In genomic region chr11:32236712-32237410, GRCm38 (mm10) we compare ENCODE assay signal across 9 mouse cellular contexts. TPM values are rescaled to one million over a fixed set of nuclear protein-coding genes. Genes with fewer than 3 reads are reported as not detected.
DNase-seq lines count a peak whose midpoint lies in the region; ATAC-seq and TF ChIP-seq lines count a peak whose summit lies in the region.
"Had no signal": no experiment of that assay in that cellular context is flagged by ENCODE, and none has a peak within 500 bp of the region (broad histone marks: within the 10 kb centered on the region; RNA-seq: fewer than 3 reads in every experiment).

No protein-coding gene starts in this region.

- in situ Hi-C loops in CH12.LX (cut with MboI; ENCODE audit: low pct_ligation_motif_present, low pct_unique_long_range_greater_than_20kb, low sequenced_read_pairs): loop anchor here (5.0 to 10.0 kb wide), 2 partner anchors 35 to 52 kb away; partner anchors contain the start of gene Il9r

- 57% methylated on average over 9 of the region's 9 CpGs for WGBS in hindbrain, embryonic 10.5 days
- 62% methylated on average over 9 of the region's 9 CpGs for WGBS in hindbrain, embryonic 12.5 days
- 45% methylated on average over 9 of the region's 9 CpGs for WGBS in forebrain, embryonic 16.5 days
- 64% methylated on average over 9 of the region's 9 CpGs for WGBS in limb, embryonic 11.5 days

- 0 out of 2 replicates have a peak, but pooled peaks cover 4% of the 10 kb centered on the region for H3K4me1 ChIP-seq in hindbrain, embryonic 10.5 days (replicated peaks)
- peaks cover 8% of the 10 kb centered on the region for H3K4me1 ChIP-seq in hindbrain, embryonic 12.5 days
- peaks cover 11 to 25% of the 10 kb centered on the region in 2 experiments for H3K4me1 ChIP-seq in CH12.LX (ENCODE audit: control insufficient read depth in 1 of 2, insufficient read depth in 2 of 2)
- H3K4me1 ChIP-seq in forebrain, embryonic 16.5 days (replicated peaks; ENCODE audit: control insufficient read depth, insufficient read depth, low read length): peaks cover 47% of the 10 kb centered on the region
- H3K4me1 ChIP-seq in limb, embryonic 11.5 days (ENCODE audit: control insufficient read depth, insufficient read depth, low read length): no peaks in the 10 kb centered on the region

- peak; percentile 63 for DNase-seq in hindbrain, embryonic 10.5 days (ENCODE audit: low spot score)
- DNase-seq in CH12.LX (ENCODE audit: extremely low read depth): peak; percentile 65
- peak; percentile 70 for DNase-seq in c-Kit-positive CD71-positive TER-119-positive erythroid progenitor cells, embryonic 14.5 days (ENCODE audit: low spot score)
- DNase-seq in limb, embryonic 11.5 days (ENCODE audit: low spot score): peak; percentile 73
- peak; percentile 51 for DNase-seq in naive thymus-derived CD4-positive, alpha-beta T cell, adult 2 months (ENCODE audit: low read depth)

- no peaks in the 10 kb centered on the region for H3K9me3 ChIP-seq in hindbrain, embryonic 10.5 days
- H3K9me3 ChIP-seq in hindbrain, embryonic 12.5 days (replicated peaks): no peaks in the 10 kb centered on the region
- H3K9me3 ChIP-seq in CH12.LX (replicated peaks; ENCODE audit: low read length): no peaks in the 10 kb centered on the region
- no peaks in the 10 kb centered on the region for H3K9me3 ChIP-seq in forebrain, embryonic 16.5 days (ENCODE audit: control insufficient read depth, low read length)
- H3K9me3 ChIP-seq in limb, embryonic 11.5 days (ENCODE audit: control insufficient read depth, low read length): no peaks in the 10 kb centered on the region

- no peak overlapping the region for H3K4me3 ChIP-seq in hindbrain, embryonic 10.5 days
- H3K4me3 ChIP-seq in hindbrain, embryonic 12.5 days: no peak overlapping the region
- H3K4me3 ChIP-seq in CH12.LX (replicated peaks in 1 of 3; ENCODE audit: low read depth in 2 of 3, low read length in 2 of 3, poor library complexity in 1 of 3): no peak overlapping the region
- H3K4me3 ChIP-seq in forebrain, embryonic 16.5 days (replicated peaks; ENCODE audit: low read length): no peak overlapping the region
- no peak overlapping the region for H3K4me3 ChIP-seq in limb, embryonic 11.5 days (ENCODE audit: low read depth, low read length)

- no peak overlapping the region for H3K4me2 ChIP-seq in hindbrain, embryonic 12.5 days (replicated peaks)
- H3K4me2 ChIP-seq in CH12.LX (ENCODE audit: insufficient read depth, low read depth, poor library complexity, severe bottlenecking): no peak overlapping the region
- H3K4me2 ChIP-seq in forebrain, embryonic 16.5 days (ENCODE audit: low read length): no peak overlapping the region
- H3K4me2 ChIP-seq in limb, embryonic 11.5 days (ENCODE audit: low read depth, severe bottlenecking): no peak overlapping the region

- TF ChIP-seq CTCF in CH12.LX (conservative IDR thresholded peaks at IDR 0.05 in 1 of 2, IDR thresholded peaks at IDR 0.05 in 1 of 2; ENCODE audit: low read depth in 2 of 2, low read length in 2 of 2): peak; percentile 68 to 72; a peak in 3 of 4 replicates

- TF ChIP-seq EP300 in CH12.LX (IDR thresholded peaks at IDR 0.05; ENCODE audit: low read length): no peak

- H3K27ac ChIP-seq in hindbrain, embryonic 10.5 days: no peak overlapping the region
- H3K27ac ChIP-seq in hindbrain, embryonic 12.5 days: no peak overlapping the region
- no peak overlapping the region for H3K27ac ChIP-seq in CH12.LX (ENCODE audit: insufficient read depth, low read depth)
- peak overlapping the region; percentile 64 for H3K27ac ChIP-seq in forebrain, embryonic 16.5 days (ENCODE audit: low read length)
- H3K27ac ChIP-seq in limb, embryonic 11.5 days (replicated peaks; ENCODE audit: low read depth, low read length): no peak overlapping the region

- peak; percentile 28 for TF ChIP-seq RAD21 in CH12.LX (IDR thresholded peaks at IDR 0.05; ENCODE audit: low read depth, low read length)

- ATAC-seq in hindbrain, embryonic 12.5 days (ENCODE audit: low FRiP score): no peak
- no peak for ATAC-seq in forebrain, embryonic 16.5 days
- ATAC-seq in limb, embryonic 11.5 days (ENCODE audit: insufficient number of reproducible peaks, low FRiP score, low TSS enrichment, low read depth): no peak
- ATAC-seq in monocyte, adult 5-6 weeks (replicated peaks; ENCODE audit: insufficient number of reproducible peaks, low FRiP score, low TSS enrichment, poor library complexity, severe bottlenecking): no peak

- no peaks in the 10 kb centered on the region for H3K27me3 ChIP-seq in hindbrain, embryonic 10.5 days (ENCODE audit: insufficient read depth, poor library complexity, severe bottlenecking)
- H3K27me3 ChIP-seq in hindbrain, embryonic 12.5 days: no peaks in the 10 kb centered on the region
- no peaks in the 10 kb centered on the region for H3K27me3 ChIP-seq in CH12.LX (replicated peaks)
- H3K27me3 ChIP-seq in forebrain, embryonic 16.5 days (replicated peaks; ENCODE audit: control insufficient read depth, insufficient read depth, low read length): no peaks in the 10 kb centered on the region
- no peaks in the 10 kb centered on the region for H3K27me3 ChIP-seq in limb, embryonic 11.5 days (ENCODE audit: control insufficient read depth, insufficient read depth, low read length)

- dilution Hi-C loops in CH12.LX (cut with MboI; ENCODE audit: extremely low pct_ligation_motif_present, extremely low pct_unique_long_range_greater_than_20kb, low sequenced_read_pairs): no loop called here

- peaks cover 98% of the 10 kb centered on the region for H3K36me3 ChIP-seq in hindbrain, embryonic 10.5 days
- peaks cover 49% of the 10 kb centered on the region for H3K36me3 ChIP-seq in hindbrain, embryonic 12.5 days
- peaks cover 74 to 93% of the 10 kb centered on the region in 2 experiments for H3K36me3 ChIP-seq in CH12.LX (replicated peaks in 1 of 2; ENCODE audit: control insufficient read depth in 1 of 2, insufficient read depth in 1 of 2, low read length in 1 of 2)
- H3K36me3 ChIP-seq in forebrain, embryonic 16.5 days (ENCODE audit: control insufficient read depth, insufficient read depth): peaks cover 5% of the 10 kb centered on the region
- peaks cover 7% of the 10 kb centered on the region; the same call in 1 of the 2 replicates for H3K36me3 ChIP-seq in limb, embryonic 11.5 days (ENCODE audit: control insufficient read depth, insufficient read depth, low read length)

- H3K9ac ChIP-seq in hindbrain, embryonic 12.5 days: no peak overlapping the region
- H3K9ac ChIP-seq in CH12.LX (ENCODE audit: insufficient read depth, low read depth): no peak overlapping the region
- 0 out of 2 replicates have a peak overlapping the region, but pooled peaks have one; percentile 3 for H3K9ac ChIP-seq in forebrain, embryonic 16.5 days (replicated peaks; ENCODE audit: low read depth, low read length)
- H3K9ac ChIP-seq in limb, embryonic 11.5 days (ENCODE audit: low read length): no peak overlapping the region

- no peaks in the 10 kb centered on the region for H3K79me2 ChIP-seq in CH12.LX (replicated peaks; ENCODE audit: control insufficient read depth, extremely low read depth, insufficient read depth, poor library complexity, severe bottlenecking)

- no peak for TF ChIP-seq POLR2A in CH12.LX (IDR thresholded peaks at IDR 0.05; ENCODE audit: low read depth, low read length)

RNA-seq across cellular contexts. Expression of gene Mpg, which starts 10.6 kb away (rescaled TPM):
- 34.2 and 36.3 TPM in 2 replicates for polyA plus RNA-seq in hindbrain, embryonic 10.5 days (2016; fragmentation: Nextera tagmentation; extraction: Ambion mirVana)
- 30.4 and 32.3 TPM in 2 replicates for polyA plus RNA-seq in hindbrain, embryonic 12.5 days (2016; fragmentation: Nextera tagmentation; extraction: Ambion mirVana)
- 40.3 and 41.9 TPM in 2 replicates for total RNA-seq in CH12.LX (2012; rRNA removed)
- 36.2 and 39.1 TPM in 2 replicates for total RNA-seq in CH12.LX (2014; rRNA removed)
- polyA plus RNA-seq in CH12.LX (2012; ENCODE audit: insufficient read length, low read depth): 39.6 and 41.5 TPM in 2 replicates
- 36.7 and 38.1 TPM in 2 replicates for polyA plus RNA-seq in forebrain, embryonic 16.5 days (2015; fragmentation: Nextera tagmentation; extraction: Ambion mirVana)
- 37.8 and 39.9 TPM in 2 replicates for polyA plus RNA-seq in limb, embryonic 11.5 days (2014; fragmentation: Nextera tagmentation; extraction: Ambion mirVana)
- 6.3 to 14.3 TPM (median 9.1 TPM) in 3 replicates for total RNA-seq in monocyte, adult 5-6 weeks (2017)

RNA-seq across cellular contexts. Expression of gene Rhbdf1, which starts 14.8 kb away (rescaled TPM):
- polyA plus RNA-seq in hindbrain, embryonic 10.5 days (2016; fragmentation: Nextera tagmentation; extraction: Ambion mirVana): 31.3 and 32.9 TPM in 2 replicates
- 32.8 and 33.1 TPM in 2 replicates for polyA plus RNA-seq in hindbrain, embryonic 12.5 days (2016; fragmentation: Nextera tagmentation; extraction: Ambion mirVana)
- 30.1 and 37.6 TPM in 2 replicates for total RNA-seq in CH12.LX (2012; rRNA removed)
- 24.7 TPM in 2 replicates for total RNA-seq in CH12.LX (2014; rRNA removed)
- 27.2 and 34.2 TPM in 2 replicates for polyA plus RNA-seq in CH12.LX (2012; ENCODE audit: insufficient read length, low read depth)
- 21.1 and 23.3 TPM in 2 replicates for polyA plus RNA-seq in forebrain, embryonic 16.5 days (2015; fragmentation: Nextera tagmentation; extraction: Ambion mirVana)
- polyA plus RNA-seq in limb, embryonic 11.5 days (2014; fragmentation: Nextera tagmentation; extraction: Ambion mirVana): 23.0 and 23.1 TPM in 2 replicates
- 0.48 to 2.3 TPM (median 1.9 TPM) in 3 replicates for total RNA-seq in monocyte, adult 5-6 weeks (2017)

RNA-seq across cellular contexts. Expression of gene Nprl3, which starts 30.6 kb away (rescaled TPM):
- 41.1 and 45.6 TPM in 2 replicates for polyA plus RNA-seq in hindbrain, embryonic 10.5 days (2016; fragmentation: Nextera tagmentation; extraction: Ambion mirVana)
- polyA plus RNA-seq in hindbrain, embryonic 12.5 days (2016; fragmentation: Nextera tagmentation; extraction: Ambion mirVana): 51.3 and 51.7 TPM in 2 replicates
- total RNA-seq in CH12.LX (2012; rRNA removed): 51.7 and 58.7 TPM in 2 replicates
- 43.1 and 47.9 TPM in 2 replicates for total RNA-seq in CH12.LX (2014; rRNA removed)
- polyA plus RNA-seq in CH12.LX (2012; ENCODE audit: insufficient read length, low read depth): 66.8 and 79.8 TPM in 2 replicates
- 52.2 and 56.7 TPM in 2 replicates for polyA plus RNA-seq in forebrain, embryonic 16.5 days (2015; fragmentation: Nextera tagmentation; extraction: Ambion mirVana)
- 30.6 and 42.0 TPM in 2 replicates for polyA plus RNA-seq in limb, embryonic 11.5 days (2014; fragmentation: Nextera tagmentation; extraction: Ambion mirVana)
- 15.3 to 23.5 TPM (median 19.7 TPM) in 3 replicates for total RNA-seq in monocyte, adult 5-6 weeks (2017)

RNA-seq across cellular contexts. Expression of gene Snrnp25, which starts 31.6 kb away (rescaled TPM):
- polyA plus RNA-seq in hindbrain, embryonic 10.5 days (2016; fragmentation: Nextera tagmentation; extraction: Ambion mirVana): 97.6 and 103 TPM in 2 replicates
- 52.8 and 55.1 TPM in 2 replicates for polyA plus RNA-seq in hindbrain, embryonic 12.5 days (2016; fragmentation: Nextera tagmentation; extraction: Ambion mirVana)
- total RNA-seq in CH12.LX (2012; rRNA removed) (113 and 123 TPM in 2 replicates), CH12.LX (2014; rRNA removed) (162 and 208 TPM in 2 replicates)
- polyA plus RNA-seq in CH12.LX (2012; ENCODE audit: insufficient read length, low read depth): 106 and 131 TPM in 2 replicates
- 45.0 and 45.6 TPM in 2 replicates for polyA plus RNA-seq in forebrain, embryonic 16.5 days (2015; fragmentation: Nextera tagmentation; extraction: Ambion mirVana)
- polyA plus RNA-seq in limb, embryonic 11.5 days (2014; fragmentation: Nextera tagmentation; extraction: Ambion mirVana): 106 and 108 TPM in 2 replicates
- 17.2 to 21.3 TPM (median 19.0 TPM) in 3 replicates for total RNA-seq in monocyte, adult 5-6 weeks (2017)

RNA-seq across cellular contexts. Expression of gene Il9r, which starts 36.8 kb away (rescaled TPM):
- not detected in 2 replicates for polyA plus RNA-seq in hindbrain, embryonic 10.5 days (2016; fragmentation: Nextera tagmentation; extraction: Ambion mirVana)
- polyA plus RNA-seq in hindbrain, embryonic 12.5 days (2016; fragmentation: Nextera tagmentation; extraction: Ambion mirVana): not detected in 2 replicates
- total RNA-seq in CH12.LX (2012; rRNA removed) (16.8 and 20.0 TPM in 2 replicates), CH12.LX (2014; rRNA removed) (51.6 and 52.1 TPM in 2 replicates)
- 45.3 and 47.5 TPM in 2 replicates for polyA plus RNA-seq in CH12.LX (2012; ENCODE audit: insufficient read length, low read depth)
- not detected in 2 replicates for polyA plus RNA-seq in forebrain, embryonic 16.5 days (2015; fragmentation: Nextera tagmentation; extraction: Ambion mirVana)
- polyA plus RNA-seq in limb, embryonic 11.5 days (2014; fragmentation: Nextera tagmentation; extraction: Ambion mirVana): not detected in 2 replicates
- total RNA-seq in monocyte, adult 5-6 weeks (2017): 0.11 to 4.6 TPM (median 3.1 TPM) in 3 replicates
- total RNA-seq: left cerebral cortex, adult 8-10 months had no signal
